8 mouse cellular contexts compared by ENCODE assay signal in genomic region chr5:74277216-74277615, GRCm38 (mm10).
DNase-seq lines count a peak whose midpoint lies in the region; ATAC-seq and TF ChIP-seq lines count a peak whose summit lies in the region.

No protein-coding gene starts in this region.

- peaks cover 5% of the 10 kb centered on the region; the same call in 1 of the 2 replicates for H3K27me3 ChIP-seq in forebrain, embryonic 10.5 days (ENCODE audit: poor library complexity, severe bottlenecking)
- H3K27me3 ChIP-seq in forebrain, embryonic 12.5 days, result no peaks in the 10 kb centered on the region; the same call in 1 of the 2 replicates
- no peaks in the 10 kb centered on the region for H3K27me3 ChIP-seq in liver, postnatal 0 days (ENCODE audit: insufficient read depth, low read length)

- H3K4me2 ChIP-seq in forebrain, embryonic 12.5 days, result no peak overlapping the region
- no peak overlapping the region for H3K4me2 ChIP-seq in liver, postnatal 0 days (ENCODE audit: low read depth, low read length)

- H3K9me3 ChIP-seq in forebrain, embryonic 10.5 days, result no peaks in the 10 kb centered on the region
- H3K9me3 ChIP-seq in forebrain, embryonic 12.5 days, result no peaks in the 10 kb centered on the region
- H3K9me3 ChIP-seq in liver, postnatal 0 days (ENCODE audit: low read length), result no peaks in the 10 kb centered on the region

- no peak for DNase-seq in forebrain, embryonic 10.5 days (ENCODE audit: extremely low spot score, low spot score)
- peak; percentile 65 for DNase-seq in right cerebral cortex, adult 18-20 months
- DNase-seq in right cerebral cortex, postnatal 14 days, result no peak
- DNase-seq in left cerebral cortex, adult 2 months (ENCODE audit: extremely low spot score in 1 of 2, low spot score in 2 of 2), result peak in 1 of 2 experiments; percentile 45
- DNase-seq in right cerebral cortex, postnatal 36 days (ENCODE audit: low spot score in 2 of 2), result peak; percentile 54 to 67
- DNase-seq in liver, postnatal 0 days, result no peak
- DNase-seq in cerebellum, adult 8-10 months, result no peak

- H3K27ac ChIP-seq in forebrain, embryonic 10.5 days, result peak overlapping the region; percentile 20; the same call in 1 of the 2 replicates
- no peak overlapping the region for H3K27ac ChIP-seq in forebrain, embryonic 12.5 days
- peak overlapping the region; percentile 4; the same call in 1 of the 2 replicates for H3K27ac ChIP-seq in left cerebral cortex, adult 2 months
- H3K27ac ChIP-seq in liver, postnatal 0 days (ENCODE audit: low read depth), result no peak overlapping the region

- WGBS in forebrain, embryonic 10.5 days, result 91% methylated on average over 5 of the region's 5 CpGs
- WGBS in forebrain, embryonic 12.5 days, result 90% methylated on average over 5 of the region's 5 CpGs
- WGBS in liver, postnatal 0 days (ENCODE audit: insufficient replicate concordance), result 79% methylated on average over 5 of the region's 5 CpGs

- no peak for TF ChIP-seq CTCF in left cerebral cortex, adult 2 months (IDR thresholded peaks at IDR 0.05)
- TF ChIP-seq CTCF in liver, postnatal 0 days (IDR thresholded peaks at IDR 0.05; ENCODE audit: low read depth), result no peak

- TF ChIP-seq EP300 in liver, postnatal 0 days (IDR thresholded peaks at IDR 0.05; ENCODE audit: low read depth), result no peak

- intact Hi-C loops in left cerebral cortex, adult 2 months (cut with DNase I), result loop anchor here (1.0 to 5.0 kb wide), 8 partner anchors 16 to 590 kb away; partner anchors contain the start of gene Usp46

- H3K9ac ChIP-seq in forebrain, embryonic 12.5 days, result no peak overlapping the region
- no peak overlapping the region for H3K9ac ChIP-seq in liver, postnatal 0 days (replicated peaks)

- H3K36me3 ChIP-seq in forebrain, embryonic 10.5 days (replicated peaks), result no peaks in the 10 kb centered on the region
- no peaks in the 10 kb centered on the region for H3K36me3 ChIP-seq in forebrain, embryonic 12.5 days (replicated peaks)
- no peaks in the 10 kb centered on the region for H3K36me3 ChIP-seq in liver, postnatal 0 days (replicated peaks; ENCODE audit: insufficient read depth, low read length)

- no peak overlapping the region for H3K4me3 ChIP-seq in forebrain, embryonic 10.5 days
- H3K4me3 ChIP-seq in forebrain, embryonic 12.5 days (replicated peaks), result no peak overlapping the region
- no peak overlapping the region for H3K4me3 ChIP-seq in left cerebral cortex, adult 2 months
- H3K4me3 ChIP-seq in liver, postnatal 0 days (ENCODE audit: low read depth, low read length), result no peak overlapping the region

- H3K4me1 ChIP-seq in forebrain, embryonic 10.5 days, result peaks cover 8% of the 10 kb centered on the region
- no peaks in the 10 kb centered on the region for H3K4me1 ChIP-seq in forebrain, embryonic 12.5 days
- H3K4me1 ChIP-seq in liver, postnatal 0 days (ENCODE audit: insufficient read depth), result no peaks in the 10 kb centered on the region

- no peak for ATAC-seq in forebrain, embryonic 12.5 days (ENCODE audit: low FRiP score)
- no peak for ATAC-seq in liver, postnatal 0 days

Comparison
In these comparisons a context has a peak if more than half of its experiments do, and no peak if none do; other contexts are left out.
1. DNase-seq: peak in right cerebral cortex, adult 18-20 months (single experiment) and right cerebral cortex, postnatal 36 days (2 of 2); none in forebrain, embryonic 10.5 days (single experiment), right cerebral cortex, postnatal 14 days (single experiment), liver, postnatal 0 days (single experiment) and cerebellum, adult 8-10 months (single experiment).
2. H3K27ac ChIP-seq: peak in forebrain, embryonic 10.5 days (single experiment) and left cerebral cortex, adult 2 months (single experiment); none in forebrain, embryonic 12.5 days (single experiment) and liver, postnatal 0 days (single experiment).